Mouse (Mus musculus) limb, embryonic 13.5 days (tissue): ENCODE results near the gene Gm43191. TPM values are rescaled to one million over a fixed set of nuclear protein-coding genes. Genes with fewer than 3 reads are reported as not detected.

Experiments
- ATAC-seq: fragments of 200-750 bp; cut with Nextera tagmentation; 2 replicates; pipeline ENCODE4 v1.8.0; 2017; ENCODE audit warnings: low read depth, moderate number of reproducible peaks, moderate TSS enrichment; ENCODE audit not compliant: low FRiP score
- H3K27ac ChIP-seq: fragments of 300-500 bp; sonication (generic); 2 replicates; pipeline ENCODE4 v1.5.1; 2015; ENCODE audit warnings: inconsistent platforms, mild to moderate bottlenecking, moderate library complexity
- H3K27me3 ChIP-seq: fragments of 300-500 bp; sonication (generic); 2 replicates; pipeline ENCODE4 v1.6.1; 2015; ENCODE audit warnings: mild to moderate bottlenecking, inconsistent platforms
- H3K36me3 ChIP-seq: fragments of 300-500 bp; sonication (generic); 2 replicates; pipeline ENCODE4 v1.6.1; 2015; ENCODE audit warnings: inconsistent platforms, mild to moderate bottlenecking, moderate library complexity
- H3K4me1 ChIP-seq: fragments of 300-500 bp; sonication (generic); 2 replicates; pipeline ENCODE4 v1.6.1; 2015; ENCODE audit warnings: inconsistent platforms
- H3K4me2 ChIP-seq: fragments of 300-500 bp; sonication (generic); replicated peaks from 2 replicates; pipeline ENCODE4 v1.6.1; 2015; ENCODE audit warnings: inconsistent platforms, mild to moderate bottlenecking, moderate library complexity
- H3K4me3 ChIP-seq: fragments of 300-500 bp; sonication (generic); 2 replicates; pipeline ENCODE4 v1.5.1; 2015; ENCODE audit warnings: moderate library complexity, mild to moderate bottlenecking, inconsistent platforms
- H3K9ac ChIP-seq: fragments of 300-500 bp; sonication (generic); 2 replicates; pipeline ENCODE4 v1.6.1; 2015; ENCODE audit warnings: mild to moderate bottlenecking, inconsistent platforms
- H3K9me3 ChIP-seq: fragments of 300-500 bp; sonication (generic); 2 replicates; pipeline ENCODE4 v1.6.1; 2016; ENCODE audit warnings: inconsistent platforms
- WGBS: fragments of 180-500 bp; shearing (Covaris S2); methylation state at CpG from one replicate; pipeline ENCODE4 v1.1.7; 2015; 5-methylcytosine and 5-hydroxymethylcytosine counted together
- polyA plus RNA-seq: library from polyadenylated mRNA; unstranded; fragments of >200 nt; fragmentation: Nextera tagmentation; extraction: Ambion mirVana; gene quantifications from 2 replicates; pipeline ENCODE4 v1.2.1, GENCODE M21; 2015

Gm43191 gene
- polyA plus RNA-seq, 1 experiment from 2014 or later = not detected

DNA sequence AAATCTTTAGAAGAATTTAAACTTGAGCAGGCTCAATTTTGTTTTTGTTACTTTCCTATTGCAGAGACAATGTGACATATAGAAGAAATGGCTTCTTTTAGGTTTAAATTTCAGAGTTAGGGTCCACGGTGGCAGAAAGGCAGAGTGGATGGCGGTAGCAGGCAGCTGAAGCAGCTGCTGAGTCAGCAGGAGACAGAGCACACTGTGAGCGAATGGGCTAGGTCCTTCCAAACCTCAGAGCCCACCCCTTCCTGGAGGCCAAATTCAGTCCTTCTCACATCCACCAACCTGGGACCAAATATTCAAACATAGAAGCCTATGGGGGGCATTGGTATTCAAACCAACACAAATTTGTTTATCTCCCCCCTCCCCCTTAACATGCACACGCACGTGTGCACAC, 79.3 kb downstream of the Gm43191 start:
- H3K4me1 ChIP-seq = no peaks in the 10 kb centered on the region
- H3K4me3 ChIP-seq = no peak overlapping the region
- no peaks in the 10 kb centered on the region for H3K9me3 ChIP-seq
- no peak overlapping the region for H3K4me2 ChIP-seq
- ATAC-seq = no peak
- H3K27ac ChIP-seq = no peak overlapping the region
- H3K36me3 ChIP-seq = peaks cover 10% of the 10 kb centered on the region
- WGBS = 95% methylated on average over 5 of the region's 5 CpGs
- H3K27me3 ChIP-seq = no peaks in the 10 kb centered on the region
- no peak overlapping the region for H3K9ac ChIP-seq

DNA sequence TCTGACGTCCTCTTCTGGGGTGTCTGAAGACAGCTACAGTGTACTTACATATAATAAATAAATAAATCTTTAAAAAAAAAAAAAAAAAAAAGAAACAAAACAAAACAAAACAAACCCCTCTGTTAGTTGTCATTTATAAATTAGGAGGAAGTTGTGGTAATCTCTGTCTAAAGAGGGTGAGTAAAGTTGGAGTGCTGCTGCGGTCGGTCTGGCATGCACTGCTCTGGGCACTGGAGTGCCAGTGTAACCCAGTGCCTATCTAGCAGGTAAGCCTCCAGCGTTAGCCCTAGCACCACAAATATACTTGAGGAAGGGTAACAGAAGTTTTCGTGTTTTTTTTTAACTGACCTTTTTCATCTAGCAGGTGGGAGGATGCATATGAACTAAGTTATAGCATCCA, 80.1 kb downstream of the Gm43191 start:
- Histone ChIP-seq H3K4me2 (no peak overlapping the region), H3K36me3 (0 out of 2 replicates have a peak, but pooled peaks cover 6% of the 10 kb centered on the region), H3K4me3 (no peak overlapping the region), H3K9ac (no peak overlapping the region), H3K4me1 (peaks cover 1% of the 10 kb centered on the region; the same call in 1 of the 2 replicates), H3K27me3 (no peaks in the 10 kb centered on the region), H3K27ac (no peak overlapping the region), H3K9me3 (no peaks in the 10 kb centered on the region)
- WGBS = 90% methylated on average over 5 of the region's 5 CpGs
- no peak for ATAC-seq

DNA sequence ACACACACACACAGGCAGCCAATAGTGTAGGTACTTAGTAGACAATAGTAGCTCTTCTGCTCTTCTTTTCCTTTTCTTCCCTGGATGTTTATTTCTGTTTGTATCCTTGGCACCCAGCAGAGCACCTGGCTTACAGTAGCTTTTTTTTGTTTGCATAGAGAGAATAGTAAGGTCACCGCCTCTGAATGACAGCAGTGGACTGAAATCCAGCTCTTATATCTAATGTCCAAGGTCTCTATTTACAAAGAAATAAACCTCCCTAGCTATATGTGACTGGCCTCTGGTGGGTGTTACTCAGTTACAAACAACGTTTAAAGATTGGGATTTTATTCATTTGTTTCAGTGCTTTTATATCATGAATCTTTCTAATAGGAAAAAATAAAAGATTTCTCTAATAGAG, 81.4 kb downstream of the Gm43191 start:
- no peak for ATAC-seq
- no peak overlapping the region for H3K27ac ChIP-seq
- H3K4me2 ChIP-seq = no peak overlapping the region
- no peaks in the 10 kb centered on the region for H3K9me3 ChIP-seq
- peaks cover 6% of the 10 kb centered on the region; the same call in 1 of the 2 replicates for H3K4me1 ChIP-seq
- no peaks in the 10 kb centered on the region for H3K27me3 ChIP-seq
- no peak overlapping the region for H3K4me3 ChIP-seq
- H3K36me3 ChIP-seq = 0 out of 2 replicates have a peak, but pooled peaks cover 5% of the 10 kb centered on the region
- no peak overlapping the region for H3K9ac ChIP-seq
- WGBS = 90% methylated on average over 2 of the region's 2 CpGs

DNA sequence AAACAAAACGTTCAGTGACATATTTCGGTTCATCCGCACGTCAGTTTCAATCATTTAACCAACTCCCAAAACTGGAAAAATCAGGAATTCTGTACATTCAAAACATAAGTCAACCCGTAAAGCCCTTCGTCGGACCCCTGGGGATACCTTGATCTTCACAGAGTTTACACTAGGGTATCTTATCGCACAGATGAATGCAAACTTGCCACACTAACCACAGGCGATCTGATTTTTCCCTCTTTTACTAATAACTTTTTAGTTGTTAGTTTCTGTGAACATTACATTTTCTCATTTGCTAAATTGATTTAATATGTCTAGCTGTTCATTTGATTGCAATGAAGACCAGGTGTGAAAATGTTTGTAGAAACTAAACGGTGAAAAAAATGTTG, 85.5 kb downstream of the Gm43191 start:
- H3K9ac ChIP-seq = peak overlapping the region; percentile 81
- peaks cover 11% of the 10 kb centered on the region for H3K36me3 ChIP-seq
- WGBS = 10% methylated on average over 10 of the region's 10 CpGs
- no peak overlapping the region for H3K27ac ChIP-seq
- no peaks in the 10 kb centered on the region for H3K9me3 ChIP-seq
- H3K27me3 ChIP-seq = no peaks in the 10 kb centered on the region
- ATAC-seq = no peak
- peak overlapping the region; percentile 85 for H3K4me3 ChIP-seq
- H3K4me1 ChIP-seq = peaks cover 11% of the 10 kb centered on the region
- H3K4me2 ChIP-seq = peak overlapping the region; percentile 79

DNA sequence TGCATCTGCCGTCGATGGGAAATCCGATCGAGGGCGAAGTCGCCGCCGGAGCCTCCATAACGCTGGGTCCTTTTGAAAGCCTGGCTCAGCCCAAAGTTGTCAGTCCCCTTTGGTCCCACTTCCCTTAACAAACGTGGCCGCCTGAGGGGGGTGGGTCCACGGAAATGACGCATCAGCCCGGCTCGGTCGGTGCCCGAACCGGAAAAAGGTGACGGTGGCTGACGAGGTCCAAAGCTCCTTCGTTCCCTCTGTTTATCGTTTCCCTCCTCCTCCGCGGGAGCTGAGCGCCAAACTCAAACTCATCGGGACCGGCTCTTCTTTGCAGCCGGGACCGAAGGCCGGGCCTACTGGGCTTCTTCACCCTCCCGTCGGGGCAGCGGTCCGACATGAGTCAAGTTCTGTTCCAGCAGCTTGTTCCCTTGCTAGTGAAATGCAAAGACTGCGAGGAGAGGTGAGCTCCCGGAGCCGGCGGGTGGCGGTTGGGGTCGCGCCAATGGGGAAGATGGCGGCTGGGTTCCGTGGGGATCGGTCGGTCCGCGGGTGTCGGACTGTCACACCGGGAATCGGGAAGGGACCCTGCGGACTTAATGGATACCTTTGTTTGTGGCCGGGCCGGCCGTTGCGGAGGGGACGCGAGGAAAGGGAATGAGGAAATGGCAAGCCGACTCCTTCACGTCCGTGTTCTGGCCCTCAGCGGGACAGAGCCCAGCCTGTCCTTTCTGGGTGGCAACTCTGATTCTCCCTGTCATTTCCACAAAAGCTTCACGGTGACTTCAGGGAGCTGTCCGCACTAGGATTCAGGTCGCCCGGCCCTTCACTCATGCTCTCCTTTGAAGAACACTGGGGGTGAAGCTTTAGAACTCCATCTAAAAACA, 86.1 kb downstream of the Gm43191 start, which contains the start of gene Sass6:
Gene Sass6 (plus strand): TSS at position 255 of the 875 bp plus-strand sequence.
- Histone ChIP-seq H3K9ac (peak within 1 kb of the TSS; percentile 85), H3K4me3 (peak within 1 kb of the TSS; percentile 85), H3K36me3 (peaks cover 18% of the 10 kb centered on the region), H3K27ac (peak within 1 kb of the TSS; percentile 83), H3K27me3 (no peaks in the 10 kb centered on the region), H3K4me2 (peak within 1 kb of the TSS; percentile 79), H3K9me3 (no peaks in the 10 kb centered on the region), H3K4me1 (peaks cover 11% of the 10 kb centered on the region)
- under 1% methylated on average over 64 of the region's 65 CpGs for WGBS
- peak; percentile 97 for ATAC-seq

DNA sequence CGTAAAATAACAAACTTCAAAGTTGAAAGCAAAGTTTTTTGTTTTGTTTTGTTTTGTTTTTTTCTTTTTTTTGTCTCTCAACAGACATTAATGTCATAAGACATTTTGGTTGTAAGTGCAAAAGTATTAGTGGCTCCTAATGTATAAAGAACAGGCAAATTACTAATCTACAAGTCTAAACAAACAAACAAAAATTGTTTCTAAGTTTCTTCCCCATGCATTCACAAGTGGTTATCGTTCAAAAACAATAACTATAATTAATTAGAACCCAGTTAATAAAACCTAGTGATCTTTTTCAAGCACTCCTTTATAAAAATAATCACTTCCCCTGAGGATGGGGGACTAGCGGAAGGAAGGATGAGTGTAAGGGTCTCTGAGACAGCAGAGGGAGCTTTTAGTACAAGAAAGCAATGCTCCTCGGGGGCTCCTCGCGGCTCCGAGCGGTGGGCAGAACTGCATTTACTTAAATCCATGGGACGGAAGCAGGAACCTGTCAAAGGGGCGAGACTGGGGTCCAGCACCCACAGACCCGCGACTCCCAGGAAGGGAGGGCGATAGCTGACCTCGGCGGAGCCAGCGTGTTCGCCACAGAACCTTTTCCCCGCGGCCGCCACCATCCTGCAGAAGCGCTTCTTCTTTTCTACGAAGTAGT, 86.9 kb downstream of the Gm43191 start:
- Histone ChIP-seq H3K9me3 (no peaks in the 10 kb centered on the region), H3K9ac (peak overlapping the region; percentile 85), H3K27ac (peak overlapping the region; percentile 83), H3K27me3 (no peaks in the 10 kb centered on the region), H3K4me2 (peak overlapping the region; percentile 60), H3K4me1 (peaks cover 11% of the 10 kb centered on the region), H3K36me3 (peaks cover 25% of the 10 kb centered on the region), H3K4me3 (peak overlapping the region; percentile 85)
- peak; percentile 74 for ATAC-seq
- 2% methylated on average over 22 of the region's 22 CpGs for WGBS

Other genes starting within 250 kb of the Gm43191 start
- gene Rtca, start 173.1 kb downstream of the Gm43191 start, polyA plus RNA-seq = 77.4 and 80.8 TPM in 2 replicates
- 16.1 and 16.7 TPM in 2 replicates for gene Dbt, start 168.2 kb downstream of the Gm43191 start, polyA plus RNA-seq
- 0.84 and 0.87 TPM in 2 replicates for gene Lrrc39, start 118.3 kb downstream of the Gm43191 start, polyA plus RNA-seq
- gene Sass6, start 86.3 kb downstream of the Gm43191 start, polyA plus RNA-seq = 24.1 and 27.0 TPM in 2 replicates
- gene Trmt13, start 66.7 kb downstream of the Gm43191 start, polyA plus RNA-seq = 38.4 and 39.1 TPM in 2 replicates
- gene Mfsd14a, start 18.6 kb downstream of the Gm43191 start, polyA plus RNA-seq = 79.5 and 84.6 TPM in 2 replicates
- gene Slc35a3, start 31.6 kb upstream of the Gm43191 start, polyA plus RNA-seq = 9.9 and 11.9 TPM in 2 replicates
- gene Agl, start 126.9 kb upstream of the Gm43191 start, polyA plus RNA-seq = 20.3 and 21.1 TPM in 2 replicates
- 10.9 and 11.4 TPM in 2 replicates for gene Frrs1, start 178.2 kb upstream of the Gm43191 start, polyA plus RNA-seq